Mouse (Mus musculus) lung, embryonic 16.5 days (tissue): ENCODE results near the gene Zfp580. TPM values are rescaled to one million over a fixed set of nuclear protein-coding genes. Genes with fewer than 3 reads are reported as not detected.

Experiments
- polyA plus RNA-seq: library from polyadenylated mRNA; unstranded; fragments of >200 nt; fragmentation: Nextera tagmentation; extraction: Ambion mirVana; gene quantifications from 2 replicates; pipeline ENCODE4 v1.2.1, GENCODE M21; 2015

The Zfp580 gene
- polyA plus RNA-seq, 1 experiment from 2014 or later, result 27.0 TPM

Other genes starting within 250 kb of the Zfp580 start
- 355 and 372 TPM in 2 replicates for gene Ube2s, start 238.9 kb upstream of the Zfp580 start, polyA plus RNA-seq
- gene Shisa7, start 206.8 kb upstream of the Zfp580 start, polyA plus RNA-seq, result 0.99 and 1.2 TPM in 2 replicates
- gene Isoc2b, start 181.3 kb upstream of the Zfp580 start, polyA plus RNA-seq, result 14.1 and 15.7 TPM in 2 replicates
- gene Isoc2a, start 174.4 kb upstream of the Zfp580 start, polyA plus RNA-seq, result 0.87 and 1.3 TPM in 2 replicates
- 0.21 TPM in 1 of 2 replicates, not detected in the other for gene Gm36210, start 145.0 kb upstream of the Zfp580 start, polyA plus RNA-seq
- 3.4 and 3.7 TPM in 2 replicates for gene Zfp628, start 136.3 kb upstream of the Zfp580 start, polyA plus RNA-seq
- 2.5 and 2.7 TPM in 2 replicates for gene Nat14, start 129.5 kb upstream of the Zfp580 start, polyA plus RNA-seq
- gene Ssc5d, start 125.8 kb upstream of the Zfp580 start, polyA plus RNA-seq, result 2.1 and 2.4 TPM in 2 replicates
- gene Sbk2, start 87.1 kb upstream of the Zfp580 start, polyA plus RNA-seq, result 0.85 and 1.0 TPM in 2 replicates
- 0.72 and 1.0 TPM in 2 replicates for gene Sbk3, start 80.4 kb upstream of the Zfp580 start, polyA plus RNA-seq
- 32.3 and 35.0 TPM in 2 replicates for gene Zfp579, start 55.4 kb upstream of the Zfp580 start, polyA plus RNA-seq
- 19.3 and 21.4 TPM in 2 replicates for gene Zfp524, start 37.1 kb upstream of the Zfp580 start, polyA plus RNA-seq
- 33.1 and 34.5 TPM in 2 replicates for gene Fiz1, start 36.8 kb upstream of the Zfp580 start, polyA plus RNA-seq
- gene Gm44973, start 36.0 kb upstream of the Zfp580 start, polyA plus RNA-seq, result 1.2 and 1.3 TPM in 2 replicates
- 5.5 and 5.7 TPM in 2 replicates for gene Zfp865, start 31.2 kb upstream of the Zfp580 start, polyA plus RNA-seq
- 5.3 and 5.5 TPM in 2 replicates for gene Ccdc106, start 31.0 kb upstream of the Zfp580 start, polyA plus RNA-seq
- not detected in 2 replicates for gene 4632433K11Rik, start 17.4 kb upstream of the Zfp580 start, polyA plus RNA-seq
- 4.9 and 7.0 TPM in 2 replicates for gene Zfp784, start 13.1 kb upstream of the Zfp580 start, polyA plus RNA-seq
- gene U2af2, start 10.6 kb downstream of the Zfp580 start, polyA plus RNA-seq, result 109 and 110 TPM in 2 replicates
- 53.8 and 54.8 TPM in 2 replicates for gene Epn1, start 28.7 kb downstream of the Zfp580 start, polyA plus RNA-seq
- not detected in 2 replicates for gene Rfpl4, start 65.4 kb downstream of the Zfp580 start, polyA plus RNA-seq
- 0.43 and 0.51 TPM in 2 replicates for gene Rasl2-9, start 74.4 kb downstream of the Zfp580 start, polyA plus RNA-seq
- not detected in 2 replicates for gene Vmn1r55, start 98.1 kb downstream of the Zfp580 start, polyA plus RNA-seq
- gene Vmn1r56, start 145.2 kb downstream of the Zfp580 start, polyA plus RNA-seq, result not detected in 2 replicates
- gene Vmn1r57, start 167.0 kb downstream of the Zfp580 start, polyA plus RNA-seq, result not detected in 2 replicates